Mouse (Mus musculus) regulatory T cell (primary cell): ENCODE results near the gene Syt8.

ENCODE experiments used
- in situ Hi-C: fragments of 300-600 bp; cut with MboI, MseI; formaldehyde crosslinking; loops from one replicate; pipeline ENCODE4 v1.15.1; 2025; ENCODE audit warnings: high pct_unique_total_duplicates

The Syt8 gene

GRCm38 (mm10) chr7:142444171-142444570, 9.5 kb downstream of the Syt8 start:
- in situ Hi-C loops: loop anchor here (5.0 kb wide), 2 partner anchors 53 to 233 kb away; partner anchors contain the start of gene Tnnt3

DNA sequence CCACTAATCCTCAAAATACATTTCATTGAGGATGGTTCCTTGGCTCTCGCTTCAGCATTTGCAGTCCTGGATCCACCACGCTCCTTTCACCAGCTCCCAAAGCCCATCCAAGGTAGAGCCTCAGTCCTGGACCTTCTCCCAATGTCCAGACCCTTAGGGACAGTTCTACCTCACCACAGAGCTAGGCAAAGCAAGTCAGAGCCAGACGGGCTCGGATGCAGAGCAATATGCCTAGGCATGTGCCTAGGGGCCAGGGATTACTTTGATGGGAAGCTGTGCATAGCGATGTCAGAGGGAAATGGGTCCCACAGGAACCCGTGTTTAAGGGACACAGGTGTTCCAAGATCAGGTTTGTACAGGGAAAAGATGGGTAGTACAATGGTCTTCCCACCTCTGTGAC, 10.7 kb downstream of the Syt8 start:
- in situ Hi-C loops: no loop called here

- in situ Hi-C loops: no loop called here
These were observed 11.6 kb downstream of the Syt8 start for GRCm38 (mm10) chr7:142446264-142446663.

- in situ Hi-C loops: no loop called here
These were observed 14.5 kb downstream of the Syt8 start for GRCm38 (mm10) chr7:142449038-142449617.

- in situ Hi-C loops: no loop called here
These were observed 20.1 kb downstream of the Syt8 start for GRCm38 (mm10) chr7:142454706-142455105.

DNA sequence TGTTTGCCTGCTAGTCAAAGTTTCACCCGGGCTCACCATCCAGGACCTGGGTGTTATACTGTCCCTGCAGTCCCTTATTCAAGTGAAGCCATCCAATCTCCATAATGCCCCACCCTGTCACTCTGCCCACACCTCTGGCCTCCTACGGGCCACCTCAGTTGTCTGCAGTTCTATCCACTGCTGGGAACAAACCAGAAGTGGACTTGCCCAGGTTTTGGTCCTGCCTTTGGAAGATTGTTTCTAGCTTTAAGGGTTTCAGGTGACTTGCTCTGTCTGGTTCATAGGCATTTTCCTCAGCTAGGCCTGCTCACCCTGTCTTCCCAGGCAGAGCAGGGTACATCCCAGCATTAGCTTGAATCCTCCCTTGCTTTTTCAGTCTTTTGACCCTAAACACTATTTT, 20.6 kb downstream of the Syt8 start:
- in situ Hi-C loops: no loop called here

DNA sequence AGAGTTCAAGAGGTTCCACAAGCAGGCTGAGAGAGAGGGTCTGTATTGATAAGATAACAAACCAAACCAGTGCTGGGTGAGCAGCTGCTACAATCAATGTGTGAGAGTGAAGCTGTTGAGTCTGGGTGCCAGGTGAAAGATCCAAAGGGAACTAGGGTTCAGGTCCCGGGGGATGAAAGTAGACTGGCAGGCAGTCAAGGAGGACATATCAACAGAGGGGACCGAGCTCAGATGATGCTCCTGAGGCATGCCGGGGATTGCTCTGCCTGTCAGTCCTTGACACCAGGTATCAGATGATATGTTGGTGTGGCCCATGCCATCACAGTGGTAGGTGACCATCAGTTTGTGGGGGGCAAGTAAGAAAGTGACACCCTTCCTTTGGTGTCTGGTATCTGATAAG, 22.2 kb downstream of the Syt8 start:
- in situ Hi-C loops: no loop called here

GRCm38 (mm10) chr7:142457227-142457811, 22.7 kb downstream of the Syt8 start:
- in situ Hi-C loops: no loop called here

DNA sequence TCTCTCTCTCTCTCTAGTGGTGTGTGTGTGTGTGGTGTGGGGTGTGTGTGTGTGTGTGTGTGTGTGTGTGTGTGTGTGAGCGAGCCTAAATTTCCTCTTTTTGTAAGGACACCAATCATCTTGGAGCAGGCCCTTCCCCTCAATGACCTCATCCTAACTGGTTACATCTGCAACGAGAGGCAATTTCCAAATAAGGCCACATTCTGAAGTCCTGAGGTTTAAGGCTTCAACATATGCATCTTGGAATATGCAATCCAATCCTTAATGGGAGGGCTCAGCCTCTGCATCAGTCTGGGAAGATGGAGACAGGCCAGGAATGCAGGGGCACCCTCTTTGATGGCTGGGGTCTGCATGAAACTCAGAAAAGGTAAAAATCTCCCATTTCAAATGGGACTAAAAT, 23.4 kb downstream of the Syt8 start:
- in situ Hi-C loops: no loop called here

DNA sequence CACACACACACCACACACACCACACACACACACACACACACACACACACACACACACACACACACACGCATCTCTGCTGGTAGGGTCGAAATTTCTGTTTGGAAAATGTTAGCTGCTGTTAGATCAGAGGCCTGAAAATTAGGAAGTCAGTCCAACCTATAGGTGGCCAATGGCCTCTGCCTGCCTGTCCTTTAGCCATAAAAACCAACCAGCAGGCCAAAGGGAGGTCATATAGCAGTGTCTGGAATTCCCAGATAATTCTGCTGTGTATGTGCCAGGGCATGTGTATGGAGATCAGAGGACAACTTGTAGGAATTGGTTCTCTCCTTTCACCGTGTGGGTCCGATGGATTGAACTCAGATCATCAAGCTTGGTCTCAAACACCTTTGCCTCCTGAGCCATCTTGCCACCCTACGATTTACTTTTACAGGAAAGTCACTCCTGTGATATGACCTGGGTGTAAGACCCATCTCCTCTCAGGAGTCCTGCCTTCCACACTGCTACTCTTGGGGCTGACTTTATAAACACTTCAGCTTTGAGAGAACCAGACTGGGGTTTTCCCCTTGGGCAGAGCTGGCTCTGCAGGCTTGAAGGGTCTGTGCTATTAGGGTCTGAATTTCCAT, 24.1 kb downstream of the Syt8 start:
- in situ Hi-C loops: no loop called here

DNA sequence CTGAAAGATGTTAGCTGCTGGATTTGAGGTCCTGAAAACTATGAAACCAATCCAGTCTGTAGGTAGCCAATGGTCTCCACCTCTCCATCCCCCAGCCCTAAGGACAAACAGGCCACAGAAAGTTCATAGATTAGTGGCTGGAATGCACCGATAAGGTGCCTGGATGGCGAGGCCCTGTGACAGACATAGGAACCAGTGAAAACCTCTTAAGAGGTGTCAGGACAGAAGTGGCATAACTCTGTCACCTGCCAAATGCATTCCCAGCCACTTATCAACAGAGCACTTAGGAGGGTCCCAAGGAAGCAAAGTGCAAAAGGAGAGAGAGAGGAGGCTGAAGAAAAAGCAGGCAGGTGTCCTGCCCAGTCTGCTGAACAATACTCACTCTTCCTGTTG, 24.6 kb downstream of the Syt8 start:
- in situ Hi-C loops: no loop called here

- in situ Hi-C loops: loop anchor here (5.0 kb wide), 1 partner anchor 73 kb away; the partner anchor contains the start of gene Ctsd
These were observed 26.0 kb downstream of the Syt8 start, which contains the start of gene Lsp1 for GRCm38 (mm10) chr7:142460636-142461077. Lsp1 (plus strand) TSS chr7:142460809.

- in situ Hi-C loops: loop anchor here (5.0 kb wide), 1 partner anchor 74 kb away; the partner anchor contains the start of gene Ctsd
These were observed 26.8 kb downstream of the Syt8 start for GRCm38 (mm10) chr7:142461446-142461845.

DNA sequence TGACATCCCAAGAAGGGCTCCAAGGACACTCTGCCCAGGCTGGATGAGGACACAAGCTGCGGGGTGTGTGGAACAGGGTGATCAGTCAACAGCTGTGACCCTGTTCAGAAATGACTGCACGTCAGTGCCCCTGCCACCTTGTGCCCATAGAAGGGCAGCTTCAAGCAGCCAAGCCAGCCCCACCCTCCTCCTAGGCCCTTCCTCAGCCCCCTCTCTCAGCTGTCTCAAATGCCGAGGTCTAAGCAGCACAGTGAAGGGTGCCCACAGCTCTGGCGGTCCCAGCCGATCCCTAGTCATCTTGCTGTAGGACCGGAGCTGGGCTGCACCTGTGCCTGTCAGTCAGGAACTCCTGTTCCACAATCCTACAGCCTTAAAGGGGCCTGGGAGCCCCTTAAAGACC, 27.5 kb downstream of the Syt8 start:
- in situ Hi-C loops: loop anchor here (5.0 kb wide), 1 partner anchor 75 kb away; the partner anchor contains the start of gene Ctsd

DNA sequence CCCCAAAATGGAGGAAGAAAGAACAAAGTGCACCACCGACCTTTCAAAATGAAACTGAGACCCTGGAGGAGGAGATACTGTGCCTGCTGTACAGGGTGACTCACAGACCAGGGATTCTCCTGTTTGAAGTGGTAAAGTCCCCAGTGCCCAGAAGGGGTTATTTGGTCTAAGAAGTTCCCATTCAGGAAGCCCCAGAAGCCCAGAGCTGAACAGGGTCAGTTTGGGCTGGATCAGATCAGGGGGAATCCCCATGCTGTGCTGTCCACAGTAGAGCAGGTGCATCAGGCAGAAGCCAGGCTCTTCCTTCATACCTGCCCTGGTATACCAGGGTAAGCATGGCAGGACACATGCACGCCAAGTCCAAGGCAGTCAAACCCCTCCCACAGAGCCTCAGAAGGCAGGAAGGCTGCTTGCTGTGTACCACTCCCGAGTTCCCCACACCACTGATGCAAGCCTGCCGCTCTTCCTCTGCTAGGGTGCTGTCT, 28.0 kb downstream of the Syt8 start:
- in situ Hi-C loops: loop anchor here (5.0 kb wide), 1 partner anchor 75 kb away; the partner anchor contains the start of gene Ctsd

DNA sequence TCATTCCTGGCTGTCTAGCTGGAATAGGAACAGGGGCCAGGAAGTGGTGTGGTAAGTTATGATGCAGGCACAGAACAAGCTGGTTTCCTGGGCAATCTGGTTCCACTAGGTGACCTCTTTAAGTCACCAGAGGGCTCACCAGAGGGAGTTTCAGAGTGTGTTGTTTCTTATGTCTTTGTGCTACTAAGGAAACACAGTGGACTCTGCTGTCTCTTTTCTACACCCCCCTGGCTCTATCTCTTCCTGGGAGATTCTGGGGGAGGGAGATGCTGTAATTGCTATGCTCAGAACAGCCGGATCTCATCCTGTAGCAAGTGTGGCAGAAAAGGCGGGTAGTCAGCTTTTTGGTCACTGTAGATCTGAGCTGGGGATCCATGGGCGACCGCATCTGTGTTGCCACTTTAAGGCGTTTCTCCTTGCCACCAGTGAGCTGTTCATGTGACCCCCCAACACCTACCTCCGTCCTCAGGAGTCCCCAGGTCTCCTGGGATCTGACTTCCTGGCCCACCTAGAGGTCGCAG, 35.6 kb downstream of the Syt8 start:
- in situ Hi-C loops: no loop called here

DNA sequence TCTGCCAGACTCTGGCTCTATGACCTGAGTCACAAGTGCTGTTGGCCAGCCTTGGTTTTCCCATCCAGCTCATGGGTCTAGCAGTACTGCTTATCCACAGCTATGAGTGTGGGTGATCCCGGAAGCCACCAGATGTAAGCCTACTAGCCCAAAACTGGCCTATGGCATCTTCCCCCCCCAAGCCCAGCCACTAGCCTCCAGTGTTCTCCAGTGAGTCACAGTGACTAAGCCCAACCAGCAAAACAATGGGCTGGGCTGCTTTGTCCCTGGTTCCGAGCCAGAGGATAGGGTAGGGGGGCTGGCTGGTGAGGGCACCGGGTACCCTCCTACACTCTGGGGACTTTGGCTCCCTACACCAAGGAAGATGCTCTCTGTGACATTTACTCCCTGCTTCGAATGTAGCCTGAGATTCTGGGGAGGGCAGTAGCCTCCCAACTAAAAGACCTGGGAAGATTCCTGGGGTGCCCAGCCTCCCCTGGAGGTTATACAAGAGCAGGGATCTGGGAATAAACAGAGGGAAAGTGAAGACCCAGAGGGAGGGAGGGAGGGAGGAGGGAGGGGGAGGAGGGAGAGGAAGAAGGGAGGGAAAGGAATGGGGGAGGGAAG, 36.3 kb downstream of the Syt8 start:
- in situ Hi-C loops: no loop called here

GRCm38 (mm10) chr7:142471414-142471861, 36.8 kb downstream of the Syt8 start:
- in situ Hi-C loops: no loop called here

DNA sequence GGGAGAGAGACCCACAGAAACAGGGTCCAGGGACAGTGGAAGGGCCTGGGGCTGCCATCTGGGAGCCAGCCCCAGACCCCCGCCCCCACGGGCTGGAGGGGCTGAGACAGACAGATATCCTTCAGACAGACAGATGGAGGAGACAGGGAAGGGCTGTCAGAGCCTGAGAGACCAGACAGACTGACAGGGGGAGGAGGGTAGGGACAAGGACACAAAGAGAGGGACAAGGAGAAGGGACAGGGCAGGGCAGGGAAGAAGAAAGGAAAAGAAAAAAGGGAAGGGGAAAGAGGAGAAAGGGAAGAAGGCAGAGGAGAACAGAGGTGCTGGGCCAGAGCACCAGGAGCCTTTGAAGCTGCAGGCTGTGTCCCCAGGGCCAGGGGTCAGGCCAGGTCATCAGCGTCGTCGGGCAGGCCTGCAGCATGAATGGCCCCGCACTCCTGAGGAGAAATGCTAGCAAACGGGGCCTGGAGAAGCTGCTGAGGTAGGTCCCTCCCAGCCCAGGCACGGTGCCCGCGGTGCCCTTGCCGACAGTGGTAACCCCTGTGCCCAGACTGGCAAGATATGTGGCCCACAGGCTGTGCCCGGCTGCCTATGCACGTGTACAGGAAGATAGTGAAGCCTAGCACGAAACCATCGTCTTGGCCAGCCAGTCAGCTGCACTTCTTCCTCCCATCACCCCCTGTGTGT, 37.4 kb downstream of the Syt8 start:
- in situ Hi-C loops: no loop called here

GRCm38 (mm10) chr7:142472936-142473335, 38.3 kb downstream of the Syt8 start:
- in situ Hi-C loops: no loop called here

- in situ Hi-C loops: no loop called here
These were observed 38.8 kb downstream of the Syt8 start for GRCm38 (mm10) chr7:142473476-142473875.
